Mouse (Mus musculus): ENCODE data around the gene Cyp4f39.
"Not testable (repeated sequence)": the region's sequence is repeated elsewhere in the genome, so short reads cannot be mapped to it uniquely, and the experiment has no call there.

DNA sequence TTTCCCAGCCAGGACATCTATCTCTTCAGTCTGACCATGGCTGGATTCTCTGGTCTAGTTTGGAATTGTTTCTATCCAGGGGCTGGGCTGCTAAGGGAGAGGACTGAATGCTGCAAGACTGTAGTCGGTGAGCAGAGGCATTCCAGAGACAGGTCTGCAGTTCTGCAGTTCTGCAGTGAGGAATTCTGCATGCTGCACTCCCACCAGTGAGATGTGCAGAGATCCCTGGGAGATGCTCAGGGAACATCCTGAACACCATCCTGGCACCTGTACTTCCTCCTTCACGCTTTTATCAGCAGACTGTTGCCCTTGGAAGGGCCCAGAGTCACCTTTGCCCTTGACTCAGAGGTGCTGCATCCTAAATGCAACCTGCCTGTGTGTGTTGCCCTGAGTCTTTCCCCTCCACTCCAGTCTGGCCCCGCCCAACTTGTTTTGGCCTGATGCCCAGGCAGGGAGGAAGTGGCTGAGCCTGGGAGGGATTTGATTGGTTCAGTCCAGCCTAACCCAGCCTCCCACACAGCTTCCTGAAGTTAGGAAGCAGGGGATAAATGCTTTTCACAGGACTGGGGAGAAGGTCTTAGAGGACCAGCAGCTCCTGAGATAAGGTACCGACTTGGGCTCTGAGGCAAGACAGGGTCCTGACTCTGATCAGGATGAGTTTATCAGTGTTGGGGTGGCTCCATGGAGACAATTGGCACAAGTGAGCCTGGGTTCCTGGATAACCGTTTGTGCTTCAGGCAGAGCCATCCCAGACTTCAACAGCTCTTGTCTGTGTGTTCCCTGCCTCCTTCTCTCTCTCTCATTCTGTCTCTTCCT, 83.7 kb downstream of the Cyp4f39 start, which contains the start of gene Cyp4f16:
- TF ChIP-seq CTCF (conservative IDR thresholded peaks at IDR 0.05; ENCODE audit: low read length); POU5F1 (IDR thresholded peaks at IDR 0.05; ENCODE audit: borderline replicate concordance, low read length); NANOG (IDR thresholded peaks at IDR 0.05; ENCODE audit: borderline replicate concordance, low read length): not testable (repeated sequence)
